Comparison of ENCODE assay signal across 8 mouse cellular contexts in genomic region chr13:95638894-95639293, GRCm38 (mm10). TPM values are rescaled to one million over a fixed set of nuclear protein-coding genes. Genes with fewer than 3 reads are reported as not detected.
DNase-seq lines count a peak whose midpoint lies in the region; ATAC-seq and TF ChIP-seq lines count a peak whose summit lies in the region.

No protein-coding gene starts in this region.

- H3K4me2 ChIP-seq in forebrain, embryonic 11.5 days (ENCODE audit: low read depth, low read length, severe bottlenecking) = no peak overlapping the region
- H3K4me2 ChIP-seq in lung, embryonic 14.5 days = no peak overlapping the region

- H3K36me3 ChIP-seq in forebrain, embryonic 11.5 days (ENCODE audit: control insufficient read depth, insufficient read depth, low read length) = no peaks in the 10 kb centered on the region; the same call in 1 of the 2 replicates
- H3K36me3 ChIP-seq in lung, embryonic 14.5 days (ENCODE audit: insufficient read depth) = no peaks in the 10 kb centered on the region

- peaks cover 1% of the 10 kb centered on the region; the same call in 1 of the 2 replicates for H3K27me3 ChIP-seq in cerebellum, adult 2 months (ENCODE audit: control insufficient read depth, insufficient read depth, low read length)
- no peaks in the 10 kb centered on the region for H3K27me3 ChIP-seq in forebrain, embryonic 11.5 days (ENCODE audit: control insufficient read depth, insufficient read depth, low read length)
- no peaks in the 10 kb centered on the region for H3K27me3 ChIP-seq in lung, embryonic 14.5 days (ENCODE audit: insufficient read depth, low read length)

- H3K9ac ChIP-seq in forebrain, embryonic 11.5 days (ENCODE audit: low read length) = no peak overlapping the region
- no peak overlapping the region for H3K9ac ChIP-seq in lung, embryonic 14.5 days

- no peaks in the 10 kb centered on the region for H3K9me3 ChIP-seq in forebrain, embryonic 11.5 days (ENCODE audit: control insufficient read depth, low read length)
- no peaks in the 10 kb centered on the region for H3K9me3 ChIP-seq in lung, embryonic 14.5 days (ENCODE audit: low read depth, low read length)

- DNase-seq in cerebellum, postnatal 10 days = peak; percentile 20 to 40
- no peak for DNase-seq in cerebellum, adult 2 months
- DNase-seq in forebrain, embryonic 11.5 days (ENCODE audit: low spot score) = no peak
- DNase-seq in kidney, adult 18-20 months = peak; percentile 40
- peak; percentile 74 for DNase-seq in lung, embryonic 14.5 days
- no peak for DNase-seq in cerebellum, postnatal 36 days
- DNase-seq in cerebellum, adult 8-10 months = no peak
- no peak for DNase-seq in spleen, adult 12 weeks (ENCODE audit: low spot score)

- TF ChIP-seq POLR2A in cerebellum, adult 2 months (IDR thresholded peaks at IDR 0.05; ENCODE audit: borderline replicate concordance, insufficient read depth, low read length) = no peak

- no peaks in the 10 kb centered on the region for H3K4me1 ChIP-seq in cerebellum, adult 2 months (ENCODE audit: control insufficient read depth, insufficient read depth, low read length)
- H3K4me1 ChIP-seq in forebrain, embryonic 11.5 days (replicated peaks; ENCODE audit: control insufficient read depth, insufficient read depth, low read length) = peaks cover 5% of the 10 kb centered on the region; the same call in 1 of the 2 replicates
- peaks cover 14% of the 10 kb centered on the region; the same call in 1 of the 2 replicates for H3K4me1 ChIP-seq in lung, embryonic 14.5 days (ENCODE audit: insufficient read depth)

- WGBS in cerebellum, adult 2 months = 52% methylated on average over 5 of the region's 5 CpGs
- WGBS in forebrain, embryonic 11.5 days = 52% methylated on average over 5 of the region's 5 CpGs
- WGBS in lung, embryonic 14.5 days = 28% methylated on average over 5 of the region's 5 CpGs

- no peak overlapping the region for H3K4me3 ChIP-seq in cerebellum, adult 2 months (replicated peaks; ENCODE audit: insufficient read depth, low read depth, low read length)
- no peak overlapping the region for H3K4me3 ChIP-seq in forebrain, embryonic 11.5 days (ENCODE audit: low read depth, low read length)
- H3K4me3 ChIP-seq in lung, embryonic 14.5 days (ENCODE audit: low read depth, low read length) = no peak overlapping the region

- ATAC-seq in forebrain, embryonic 11.5 days (replicated peaks; ENCODE audit: low FRiP score) = no peak
- peak; percentile 63 for ATAC-seq in lung, embryonic 14.5 days (ENCODE audit: insufficient read depth)

- no peak for TF ChIP-seq CTCF in cerebellum, adult 2 months (IDR thresholded peaks at IDR 0.05; ENCODE audit: borderline replicate concordance, insufficient read depth, low read depth, low read length)
- no peak for TF ChIP-seq CTCF in lung, embryonic 14.5 days (IDR thresholded peaks at IDR 0.05; ENCODE audit: low read depth)

- H3K27ac ChIP-seq in cerebellum, adult 2 months (ENCODE audit: insufficient read depth, low read length) = no peak overlapping the region
- peak overlapping the region; percentile 19; the same call in 1 of the 2 replicates for H3K27ac ChIP-seq in forebrain, embryonic 11.5 days (ENCODE audit: low read depth, low read length)
- H3K27ac ChIP-seq in lung, embryonic 14.5 days (ENCODE audit: low read depth) = peak overlapping the region; percentile 86

RNA-seq across cellular contexts. Expression of gene F2r, which starts 20.6 kb away (rescaled TPM):
- polyA plus RNA-seq in cerebellum, adult 2 months (2012; rRNA removed) = 4.3 and 4.4 TPM in 2 replicates
- polyA plus RNA-seq in forebrain, embryonic 11.5 days (2014; fragmentation: Nextera tagmentation; extraction: Ambion mirVana) = 121 and 122 TPM in 2 replicates
- 109 and 110 TPM in 2 replicates for polyA plus RNA-seq in lung, embryonic 14.5 days (2014; fragmentation: Nextera tagmentation; extraction: Ambion mirVana)

RNA-seq across cellular contexts. Expression of gene F2rl2, which starts 57.8 kb away (rescaled TPM):
- polyA plus RNA-seq in cerebellum, adult 2 months (2012; rRNA removed) = 0.36 and 0.44 TPM in 2 replicates
- 2.3 and 3.1 TPM in 2 replicates for polyA plus RNA-seq in forebrain, embryonic 11.5 days (2014; fragmentation: Nextera tagmentation; extraction: Ambion mirVana)
- 0.91 and 1.3 TPM in 2 replicates for polyA plus RNA-seq in lung, embryonic 14.5 days (2014; fragmentation: Nextera tagmentation; extraction: Ambion mirVana)

Comparison
In these comparisons a context has a peak if more than half of its experiments do, and no peak if none do; other contexts are left out.
1. DNase-seq: peak in cerebellum, postnatal 10 days (2 of 2), kidney, adult 18-20 months (single experiment) and lung, embryonic 14.5 days (single experiment); none in cerebellum, adult 2 months (0 of 2), forebrain, embryonic 11.5 days (single experiment), cerebellum, postnatal 36 days (0 of 2), cerebellum, adult 8-10 months (single experiment) and spleen, adult 12 weeks (single experiment).
2. RNA of gene F2r, which starts 20.6 kb away (polyA plus RNA-seq): 121 to 122 TPM in forebrain, embryonic 11.5 days and 109 to 110 TPM in lung, embryonic 14.5 days; 4.3 to 4.4 TPM in cerebellum, adult 2 months; every median in the first group is over 10 times any median in the second.